Mouse (Mus musculus): ENCODE data around the gene Arpin. TPM values are rescaled to one million over a fixed set of nuclear protein-coding genes. Genes with fewer than 3 reads are reported as not detected.

Arpin gene
- 30.1 and 30.5 TPM in 2 replicates for polyA plus RNA-seq (2015; fragmentation: Nextera tagmentation; extraction: Ambion mirVana)

DNA sequence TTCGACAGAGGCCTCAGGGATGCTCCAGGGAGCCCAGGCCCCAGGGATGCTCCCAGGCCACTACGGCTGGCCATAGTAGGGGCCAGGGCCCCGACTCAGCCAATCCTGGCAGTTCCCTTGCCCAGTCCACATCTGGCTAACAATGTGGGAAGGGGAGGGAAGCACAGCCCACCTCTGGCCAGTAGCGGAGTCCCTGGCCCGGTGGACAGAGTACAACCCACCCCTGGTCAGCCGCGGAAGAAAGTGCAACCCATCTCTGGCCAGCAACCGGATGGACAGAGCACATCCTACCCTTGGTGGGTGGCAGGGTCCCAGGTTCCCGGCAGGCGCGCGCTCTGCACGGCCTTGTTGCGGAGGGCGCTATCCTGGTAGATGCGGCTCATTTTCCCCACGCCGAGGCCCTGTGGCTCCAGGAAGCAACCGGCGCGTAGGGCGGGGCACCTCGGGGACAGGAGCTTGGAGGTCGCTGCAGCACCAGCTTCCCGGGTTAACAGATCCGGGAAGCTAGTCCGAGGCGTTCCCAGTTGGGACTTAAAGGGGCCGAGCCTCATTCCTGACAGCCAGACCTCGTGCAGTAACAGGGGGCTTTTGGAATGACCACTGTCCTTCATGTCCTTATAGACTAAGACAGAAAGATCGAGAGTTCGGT is at the start of gene Arpin:
Arpin (minus strand) TSS at position 498 of the 649 bp plus-strand sequence.
- Histone ChIP-seq H3K4me1 (peaks cover 13% of the 10 kb centered on the region), H3K9ac (peak within 1 kb of the TSS; percentile 51), H3K27ac (peak within 1 kb of the TSS; percentile 76), H3K36me3 (no peaks in the 10 kb centered on the region), H3K4me3 (peak within 1 kb of the TSS; percentile 63), H3K4me2 (peak within 1 kb of the TSS; percentile 70), H3K9me3 (no peaks in the 10 kb centered on the region), H3K27me3 (no peaks in the 10 kb centered on the region)
- WGBS = 1% methylated on average over 32 of the region's 32 CpGs
- peak; percentile 87 for ATAC-seq (ENCODE audit: borderline replicate concordance, extremely low read depth, low FRiP score, low TSS enrichment)

DNA sequence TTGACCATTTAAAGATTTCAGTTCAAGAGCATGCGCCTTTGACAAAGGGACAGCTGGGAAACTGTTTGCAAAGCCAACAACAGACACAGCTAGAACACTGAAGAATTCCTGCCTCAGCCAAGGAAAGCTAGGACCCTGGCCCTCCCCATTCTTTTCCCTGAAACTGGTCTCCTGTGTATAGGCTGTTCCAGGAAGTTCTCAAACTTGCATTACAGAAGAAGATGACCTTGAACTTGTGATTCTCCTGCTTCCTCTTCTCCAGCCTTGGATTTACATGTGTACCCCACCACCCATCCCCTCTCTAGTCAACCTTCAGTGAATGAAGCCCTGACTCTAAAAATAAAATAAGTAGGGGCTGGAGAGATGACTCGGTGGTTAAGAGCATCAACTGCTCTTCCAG is 40.2 kb upstream of the Arpin start:
- no peak for ATAC-seq (ENCODE audit: borderline replicate concordance, extremely low read depth, low FRiP score, low TSS enrichment)
- 86% methylated on average over 2 of the region's 2 CpGs for WGBS
- Histone ChIP-seq H3K4me1 (no peaks in the 10 kb centered on the region), H3K4me3 (no peak overlapping the region), H3K27me3 (no peaks in the 10 kb centered on the region), H3K9ac (no peak overlapping the region), H3K4me2 (no peak overlapping the region), H3K36me3 (no peaks in the 10 kb centered on the region), H3K9me3 (no peaks in the 10 kb centered on the region), H3K27ac (no peak overlapping the region)

DNA sequence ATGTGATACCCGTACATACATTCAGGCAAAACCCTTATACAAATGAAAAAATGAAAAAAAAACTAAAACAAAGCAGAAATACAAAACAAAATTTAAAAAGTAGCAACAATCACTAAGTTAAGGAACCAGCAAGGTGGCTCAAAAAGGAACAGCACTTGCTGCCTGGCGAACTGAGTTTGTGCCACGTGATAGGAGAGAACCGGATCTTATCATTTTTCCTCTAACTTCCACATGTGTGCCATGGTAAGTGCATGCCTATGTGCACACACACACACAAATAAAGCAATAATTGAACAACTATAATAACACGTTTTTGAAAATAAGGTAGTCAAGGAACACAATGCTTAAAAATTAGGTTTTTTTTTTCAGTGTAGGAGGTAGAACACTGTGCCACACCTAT is 37.0 kb upstream of the Arpin start:
- Histone ChIP-seq H3K36me3 (no peaks in the 10 kb centered on the region), H3K27me3 (no peaks in the 10 kb centered on the region), H3K9ac (no peak overlapping the region), H3K9me3 (no peaks in the 10 kb centered on the region), H3K4me1 (no peaks in the 10 kb centered on the region), H3K4me3 (no peak overlapping the region), H3K4me2 (no peak overlapping the region), H3K27ac (no peak overlapping the region)
- ATAC-seq (ENCODE audit: borderline replicate concordance, extremely low read depth, low FRiP score, low TSS enrichment) = no peak
- WGBS = 73% methylated on average over 5 of the region's 5 CpGs

DNA sequence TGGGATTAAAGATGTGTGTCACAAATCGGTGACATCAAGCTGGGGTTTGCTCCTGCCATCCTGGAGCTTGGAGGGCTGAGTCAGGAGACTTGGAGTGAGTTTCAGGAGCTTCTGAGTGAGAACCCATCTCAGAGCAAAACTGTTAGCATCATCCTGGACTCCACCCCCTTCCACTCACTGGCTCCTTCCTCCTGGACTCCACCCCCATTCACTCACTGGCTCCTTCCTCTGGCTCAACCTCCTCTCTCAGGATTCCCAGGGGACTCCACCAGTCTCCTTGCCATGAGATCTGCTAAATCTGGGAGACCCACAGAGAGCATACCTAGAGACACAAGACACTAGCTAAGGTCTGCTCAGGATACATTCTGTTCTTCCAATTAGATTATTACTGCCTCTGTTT is 35.2 kb upstream of the Arpin start:
- H3K27ac ChIP-seq = no peak overlapping the region
- 45% methylated on average over 1 of the region's 1 CpGs for WGBS
- H3K27me3 ChIP-seq = no peaks in the 10 kb centered on the region
- H3K4me3 ChIP-seq = no peak overlapping the region
- no peak overlapping the region for H3K4me2 ChIP-seq
- no peaks in the 10 kb centered on the region for H3K36me3 ChIP-seq
- H3K4me1 ChIP-seq = no peaks in the 10 kb centered on the region
- H3K9ac ChIP-seq = no peak overlapping the region
- H3K9me3 ChIP-seq = no peaks in the 10 kb centered on the region
- no peak for ATAC-seq (ENCODE audit: borderline replicate concordance, extremely low read depth, low FRiP score, low TSS enrichment)

DNA sequence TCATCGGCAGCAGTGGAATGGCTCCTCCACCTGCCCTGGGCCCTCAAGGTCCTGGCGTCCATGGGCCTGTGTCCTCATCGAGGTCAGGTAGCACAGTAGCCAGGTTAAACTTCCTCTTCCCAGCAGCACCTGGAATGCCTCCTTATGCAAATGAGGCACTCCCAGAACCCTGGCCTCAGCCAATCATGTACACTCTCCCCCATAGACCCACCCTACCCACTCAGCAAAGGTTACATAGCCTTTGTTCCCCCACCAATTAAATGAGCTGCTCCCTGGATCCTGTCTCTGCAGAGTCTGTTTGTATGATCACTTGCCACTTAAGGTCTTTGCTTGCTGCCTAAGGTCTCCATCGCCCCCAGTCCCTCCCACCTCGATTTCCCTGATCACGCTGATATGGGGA is 33.2 kb upstream of the Arpin start:
- no peak for ATAC-seq (ENCODE audit: borderline replicate concordance, extremely low read depth, low FRiP score, low TSS enrichment)
- WGBS = 76% methylated on average over 6 of the region's 6 CpGs
- no peaks in the 10 kb centered on the region for H3K9me3 ChIP-seq
- no peak overlapping the region for H3K4me2 ChIP-seq
- no peak overlapping the region for H3K9ac ChIP-seq
- no peak overlapping the region for H3K4me3 ChIP-seq
- no peak overlapping the region for H3K27ac ChIP-seq
- no peaks in the 10 kb centered on the region for H3K36me3 ChIP-seq
- no peaks in the 10 kb centered on the region for H3K27me3 ChIP-seq
- H3K4me1 ChIP-seq = no peaks in the 10 kb centered on the region

DNA sequence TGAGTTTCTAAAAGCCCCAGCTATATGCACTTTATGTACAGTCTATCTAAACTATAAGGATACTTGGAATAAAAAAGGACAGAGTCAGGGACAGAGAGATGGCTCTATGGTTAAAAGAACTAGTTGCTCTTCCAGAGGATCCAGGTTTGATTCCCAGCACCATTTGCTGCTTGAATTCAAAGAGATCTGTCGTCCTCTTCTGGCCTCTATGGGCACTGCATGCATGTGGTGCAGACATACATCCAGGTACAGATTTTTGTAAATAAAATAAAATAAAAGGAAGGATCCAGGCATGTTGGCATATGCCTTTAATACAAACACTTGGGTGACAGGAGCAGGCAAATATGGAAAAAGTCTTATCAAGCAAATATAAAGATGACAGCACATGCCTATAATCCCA is 26.4 kb upstream of the Arpin start:
- Histone ChIP-seq H3K4me3 (no peak overlapping the region), H3K27ac (no peak overlapping the region), H3K9me3 (no peaks in the 10 kb centered on the region), H3K9ac (no peak overlapping the region), H3K36me3 (no peaks in the 10 kb centered on the region), H3K4me2 (no peak overlapping the region), H3K27me3 (no peaks in the 10 kb centered on the region), H3K4me1 (no peaks in the 10 kb centered on the region)
- 56% methylated on average over 1 of the region's 1 CpGs for WGBS
- no peak for ATAC-seq (ENCODE audit: borderline replicate concordance, extremely low read depth, low FRiP score, low TSS enrichment)

DNA sequence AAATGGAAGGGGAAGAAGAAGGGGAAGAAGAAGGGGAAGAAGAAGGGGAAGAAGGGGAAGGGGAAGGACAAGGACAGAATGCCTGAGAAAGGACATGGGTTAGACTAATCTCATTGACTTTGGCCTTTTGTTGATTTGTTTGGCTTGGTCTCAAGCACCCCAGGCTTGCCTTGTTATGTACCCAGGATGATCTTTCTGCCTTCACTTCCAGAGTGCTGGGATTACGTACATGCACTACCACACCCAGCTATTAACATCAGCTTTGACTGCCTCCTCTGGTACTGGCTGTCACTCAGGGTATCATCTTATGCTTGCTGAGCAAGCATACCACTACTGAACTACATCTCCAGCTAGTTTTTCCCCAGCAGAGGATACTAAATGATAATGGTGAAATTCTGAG is 21.0 kb upstream of the Arpin start:
- Histone ChIP-seq H3K4me2 (no peak overlapping the region), H3K9me3 (no peaks in the 10 kb centered on the region), H3K27ac (no peak overlapping the region), H3K4me1 (no peaks in the 10 kb centered on the region), H3K36me3 (no peaks in the 10 kb centered on the region), H3K9ac (no peak overlapping the region), H3K4me3 (no peak overlapping the region), H3K27me3 (no peaks in the 10 kb centered on the region)
- 72% methylated on average over 1 of the region's 1 CpGs for WGBS
- no peak for ATAC-seq (ENCODE audit: borderline replicate concordance, extremely low read depth, low FRiP score, low TSS enrichment)

DNA sequence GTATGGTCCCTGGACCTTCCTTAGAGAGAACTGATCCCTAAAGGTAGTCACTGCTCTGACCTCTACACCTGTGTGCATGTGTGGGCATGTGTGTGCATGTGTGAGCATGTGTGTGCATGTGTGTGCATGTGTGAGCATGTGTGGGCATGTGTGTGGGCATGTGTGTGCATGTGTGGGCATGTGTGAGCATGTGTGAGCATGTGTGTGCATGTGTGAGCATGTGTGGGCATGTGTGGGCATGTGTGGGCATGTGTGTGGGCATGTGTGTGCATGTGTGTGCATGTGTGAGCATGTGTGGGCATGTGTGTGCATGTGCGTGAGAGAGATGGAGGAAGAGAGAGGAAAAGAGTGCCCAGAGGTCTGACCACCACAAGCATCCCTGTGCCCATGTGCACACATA is 19.7 kb upstream of the Arpin start:
- H3K9ac ChIP-seq = no peak overlapping the region
- no peak for ATAC-seq (ENCODE audit: borderline replicate concordance, extremely low read depth, low FRiP score, low TSS enrichment)
- 100% methylated on average over 1 of the region's 1 CpGs for WGBS
- H3K4me1 ChIP-seq = no peaks in the 10 kb centered on the region
- no peak overlapping the region for H3K27ac ChIP-seq
- H3K4me3 ChIP-seq = no peak overlapping the region
- no peak overlapping the region for H3K4me2 ChIP-seq
- no peaks in the 10 kb centered on the region for H3K36me3 ChIP-seq
- no peaks in the 10 kb centered on the region for H3K27me3 ChIP-seq
- H3K9me3 ChIP-seq = no peaks in the 10 kb centered on the region

DNA sequence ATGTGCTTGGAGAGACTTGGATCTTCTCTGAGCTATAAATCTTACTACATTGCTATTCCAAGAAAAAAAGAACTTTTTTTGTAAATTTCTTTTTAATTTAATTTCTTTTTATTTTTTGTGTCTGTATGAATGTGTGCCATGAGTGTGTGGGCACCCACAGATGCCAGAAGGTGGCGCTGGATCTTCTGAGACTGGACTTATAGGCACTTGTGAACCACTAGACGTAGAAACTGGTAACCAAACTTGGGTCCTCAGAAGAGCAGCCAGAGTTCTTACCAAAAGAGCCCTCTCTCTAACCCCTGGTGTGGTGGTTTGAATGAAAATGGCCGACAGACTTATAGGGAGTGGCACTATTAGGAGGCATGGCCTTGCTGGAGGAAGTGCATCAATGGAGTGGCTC is 15.9 kb upstream of the Arpin start:
- Histone ChIP-seq H3K27ac (no peak overlapping the region), H3K4me1 (no peaks in the 10 kb centered on the region), H3K4me2 (no peak overlapping the region), H3K9ac (no peak overlapping the region), H3K9me3 (no peaks in the 10 kb centered on the region), H3K27me3 (no peaks in the 10 kb centered on the region), H3K36me3 (no peaks in the 10 kb centered on the region), H3K4me3 (no peak overlapping the region)
- 68% methylated on average over 3 of the region's 3 CpGs for WGBS
- no peak for ATAC-seq (ENCODE audit: borderline replicate concordance, extremely low read depth, low FRiP score, low TSS enrichment)

DNA sequence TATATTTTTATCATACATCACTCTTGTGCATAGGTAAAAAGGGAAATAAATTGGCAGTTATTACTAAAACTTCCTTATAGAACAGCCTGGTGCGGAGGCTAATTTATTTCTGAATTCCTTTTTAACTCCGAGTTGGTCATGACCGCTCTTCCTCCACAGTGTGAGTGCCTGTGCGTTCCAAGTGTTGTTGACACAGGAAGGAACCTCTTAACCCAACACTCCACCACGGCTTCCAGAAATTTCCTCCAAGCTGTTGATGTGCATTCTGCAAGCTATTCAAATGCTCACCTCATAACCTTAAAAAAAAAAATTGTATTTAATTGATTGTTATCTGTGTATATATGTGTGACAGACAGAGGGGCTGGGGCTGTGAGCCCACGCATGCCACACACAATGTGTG is 15.1 kb upstream of the Arpin start:
- 47% methylated on average over 6 of the region's 6 CpGs for WGBS
- no peaks in the 10 kb centered on the region for H3K27me3 ChIP-seq
- ATAC-seq (ENCODE audit: borderline replicate concordance, extremely low read depth, low FRiP score, low TSS enrichment) = no peak
- H3K9me3 ChIP-seq = no peaks in the 10 kb centered on the region
- H3K9ac ChIP-seq = no peak overlapping the region
- no peak overlapping the region for H3K4me3 ChIP-seq
- no peaks in the 10 kb centered on the region for H3K36me3 ChIP-seq
- no peaks in the 10 kb centered on the region for H3K4me1 ChIP-seq
- no peak overlapping the region for H3K4me2 ChIP-seq
- H3K27ac ChIP-seq = no peak overlapping the region

DNA sequence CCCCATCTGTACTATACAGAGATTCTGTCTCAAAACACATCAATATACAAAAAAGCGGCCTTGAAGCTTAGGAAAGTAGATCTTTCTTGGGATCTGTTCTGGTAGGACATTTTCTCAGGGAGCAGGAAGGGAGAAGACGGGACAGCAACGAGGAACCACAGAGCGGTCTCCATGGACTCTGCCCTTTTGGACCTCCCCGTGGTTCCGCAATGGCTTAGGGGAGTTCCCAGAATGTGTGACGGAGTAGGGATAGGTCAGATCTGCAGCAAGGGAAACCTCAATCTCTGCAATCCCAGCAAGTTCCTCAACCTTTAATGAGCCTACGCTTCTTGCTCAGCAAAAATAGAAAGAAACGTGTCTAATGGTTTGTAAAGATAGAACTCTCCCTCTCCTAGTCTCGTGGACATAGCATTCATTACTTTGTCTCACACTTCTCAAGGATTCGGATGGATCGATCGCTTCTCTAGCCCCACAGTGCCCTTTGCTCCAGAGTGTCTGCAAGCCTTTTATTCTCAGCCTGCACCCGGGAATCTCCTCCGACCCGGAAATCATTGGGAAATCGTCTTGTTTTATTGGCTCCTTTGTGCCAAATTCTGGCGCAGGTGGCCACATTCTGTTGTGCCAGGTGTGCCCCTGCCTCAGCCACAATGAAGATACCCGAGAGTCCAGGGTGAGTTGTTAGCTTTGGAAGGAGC is 499 bp upstream of the Arpin start:
- Histone ChIP-seq H3K9me3 (no peaks in the 10 kb centered on the region), H3K4me2 (peak overlapping the region; percentile 70), H3K4me1 (peaks cover 13% of the 10 kb centered on the region), H3K27ac (peak overlapping the region; percentile 76), H3K36me3 (no peaks in the 10 kb centered on the region), H3K4me3 (peak overlapping the region; percentile 63), H3K9ac (peak overlapping the region; percentile 51), H3K27me3 (no peaks in the 10 kb centered on the region)
- WGBS = 13% methylated on average over 19 of the region's 19 CpGs
- ATAC-seq (ENCODE audit: borderline replicate concordance, extremely low read depth, low FRiP score, low TSS enrichment) = peak; percentile 47; the same call in 1 of the 2 replicates

DNA sequence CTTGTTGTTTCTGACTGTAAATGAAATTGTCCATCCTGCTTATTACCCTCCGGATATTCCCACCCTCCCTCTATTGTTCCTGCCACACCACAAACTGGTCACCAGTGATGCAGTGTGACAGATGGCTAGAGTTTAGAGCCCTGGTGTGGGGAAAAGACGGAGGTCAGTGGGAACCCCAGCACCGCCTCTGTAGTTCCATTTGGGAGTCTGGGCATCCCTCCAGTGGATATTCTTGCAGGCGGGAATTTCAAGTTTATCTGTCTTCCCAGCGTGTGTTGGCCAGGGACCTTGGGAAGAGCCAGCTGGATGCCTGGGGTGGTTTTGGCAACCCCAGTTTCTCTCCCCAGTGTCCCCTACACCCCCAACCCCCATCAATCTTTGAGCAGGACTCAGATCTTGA is 698 bp downstream of the Arpin start:
- ATAC-seq (ENCODE audit: borderline replicate concordance, extremely low read depth, low FRiP score, low TSS enrichment) = peak; percentile 13; the same call in 1 of the 2 replicates
- no peaks in the 10 kb centered on the region for H3K27me3 ChIP-seq
- H3K36me3 ChIP-seq = no peaks in the 10 kb centered on the region
- peak overlapping the region; percentile 76 for H3K27ac ChIP-seq
- peak overlapping the region; percentile 63 for H3K4me3 ChIP-seq
- H3K9me3 ChIP-seq = no peaks in the 10 kb centered on the region
- peaks cover 13% of the 10 kb centered on the region for H3K4me1 ChIP-seq
- peak overlapping the region; percentile 70 for H3K4me2 ChIP-seq
- H3K9ac ChIP-seq = peak overlapping the region; percentile 51
- 27% methylated on average over 5 of the region's 5 CpGs for WGBS
